11 mouse cellular contexts compared by ENCODE assay signal in genomic region chr5:134142381-134142780, GRCm38 (mm10).
"Had no signal": no experiment of that assay in that cellular context is flagged by ENCODE, and none has a peak within 500 bp of the region (broad histone marks: within the 10 kb centered on the region; RNA-seq: fewer than 3 reads in every experiment).

No protein-coding gene starts in this region.

- H3K36me3 ChIP-seq: lung, embryonic 15.5 days had no signal

- ATAC-seq: midbrain, embryonic 15.5 days had no signal

- H3K9me3 ChIP-seq: kidney, embryonic 15.5 days; limb, embryonic 15.5 days; lung, embryonic 15.5 days; midbrain, embryonic 15.5 days had no signal

- H3K4me2 ChIP-seq: kidney, embryonic 15.5 days; limb, embryonic 15.5 days; lung, embryonic 15.5 days; midbrain, embryonic 11.5 days; midbrain, embryonic 15.5 days; neural tube, embryonic 12.5 days had no signal

- DNase-seq: kidney, adult 2 months; kidney, postnatal 14 days; thymus, postnatal 36 days had no signal

- H3K4me1 ChIP-seq: kidney, embryonic 15.5 days; limb, embryonic 15.5 days; lung, embryonic 15.5 days; megakaryocyte, embryonic 14.5 days; midbrain, embryonic 15.5 days; neural tube, embryonic 12.5 days had no signal

- H3K27ac ChIP-seq: kidney, embryonic 15.5 days; limb, embryonic 15.5 days; lung, embryonic 15.5 days; midbrain, embryonic 15.5 days; neural tube, embryonic 12.5 days; stomach, postnatal 0 days had no signal

- H3K4me3 ChIP-seq: kidney, embryonic 15.5 days; limb, embryonic 15.5 days; lung, embryonic 15.5 days; megakaryocyte, embryonic 14.5 days; midbrain, embryonic 15.5 days; neural tube, embryonic 12.5 days had no signal

- H3K27me3 ChIP-seq: kidney, embryonic 15.5 days; limb, embryonic 15.5 days; lung, embryonic 15.5 days; midbrain, embryonic 15.5 days; neural tube, embryonic 12.5 days had no signal

- H3K9ac ChIP-seq: kidney, embryonic 15.5 days; limb, embryonic 15.5 days; lung, embryonic 15.5 days; midbrain, embryonic 15.5 days; neural tube, embryonic 12.5 days had no signal
